Mouse (Mus musculus): ENCODE measurements around the gene Rgl1. TPM values are rescaled to one million over a fixed set of nuclear protein-coding genes. Genes with fewer than 3 reads are reported as not detected.
"Not testable (repeated sequence)": the region's sequence is repeated elsewhere in the genome, so short reads cannot be mapped to it uniquely, and the experiment has no call there.

Rgl1 gene
- polyA plus RNA-seq, 1 experiment = 49.2 TPM

- Histone ChIP-seq H3K27ac (ENCODE audit: control insufficient read depth, insufficient read depth, low read depth, low read length) (no peak overlapping the region), H3K4me3 (ENCODE audit: control insufficient read depth, low read depth, low read length) (no peak overlapping the region), H3K27me3 (ENCODE audit: control insufficient read depth, insufficient read depth, low read length) (no peaks in the 10 kb centered on the region), H3K4me1 (ENCODE audit: control insufficient read depth, insufficient read depth, low read length) (no peaks in the 10 kb centered on the region), H3K36me3 (ENCODE audit: control insufficient read depth, insufficient read depth, low read length) (no peaks in the 10 kb centered on the region)
- no peak for TF ChIP-seq POLR2A (IDR thresholded peaks at IDR 0.05; ENCODE audit: control insufficient read depth, low read depth, low read length)
These were observed 18.5 kb upstream of the Rgl1 start for GRCm38 (mm10) chr1:152784620-152785019.

GRCm38 (mm10) chr1:152779071-152779737, 13.1 kb upstream of the Rgl1 start:
- no peaks in the 10 kb centered on the region for H3K4me1 ChIP-seq (ENCODE audit: control insufficient read depth, insufficient read depth, low read length)
- H3K27ac ChIP-seq (ENCODE audit: control insufficient read depth, insufficient read depth, low read depth, low read length) = no peak overlapping the region
- TF ChIP-seq CTCF (IDR thresholded peaks at IDR 0.05; ENCODE audit: control insufficient read depth, insufficient read depth, insufficient replicate concordance, low read depth, low read length) (peak; percentile 76; the same call in 1 of the 2 replicates), POLR2A (IDR thresholded peaks at IDR 0.05; ENCODE audit: control insufficient read depth, low read depth, low read length) (no peak)
- H3K27me3 ChIP-seq (ENCODE audit: control insufficient read depth, insufficient read depth, low read length) = no peaks in the 10 kb centered on the region
- no peak overlapping the region for H3K4me3 ChIP-seq (ENCODE audit: control insufficient read depth, low read depth, low read length)
- H3K36me3 ChIP-seq (ENCODE audit: control insufficient read depth, insufficient read depth, low read length) = no peaks in the 10 kb centered on the region

- not testable (repeated sequence) for H3K36me3 ChIP-seq (ENCODE audit: control insufficient read depth, insufficient read depth, low read length); H3K27me3 ChIP-seq (ENCODE audit: control insufficient read depth, insufficient read depth, low read length); H3K4me1 ChIP-seq (ENCODE audit: control insufficient read depth, insufficient read depth, low read length); H3K27ac ChIP-seq (ENCODE audit: control insufficient read depth, insufficient read depth, low read depth, low read length); H3K4me3 ChIP-seq (ENCODE audit: control insufficient read depth, low read depth, low read length)
These were observed 8.4 kb upstream of the Rgl1 start for GRCm38 (mm10) chr1:152774601-152775000.

GRCm38 (mm10) chr1:152771016-152771415, 4.9 kb upstream of the Rgl1 start:
- H3K27me3 ChIP-seq (ENCODE audit: control insufficient read depth, insufficient read depth, low read length) = no peaks in the 10 kb centered on the region
- peaks cover 1% of the 10 kb centered on the region; the same call in 1 of the 2 replicates for H3K36me3 ChIP-seq (ENCODE audit: control insufficient read depth, insufficient read depth, low read length)
- H3K4me3 ChIP-seq (ENCODE audit: control insufficient read depth, low read depth, low read length) = no peak overlapping the region
- no peaks in the 10 kb centered on the region; the same call in 1 of the 2 replicates for H3K4me1 ChIP-seq (ENCODE audit: control insufficient read depth, insufficient read depth, low read length)
- no peak for TF ChIP-seq POLR2A (IDR thresholded peaks at IDR 0.05; ENCODE audit: control insufficient read depth, low read depth, low read length)
- TF ChIP-seq CTCF (IDR thresholded peaks at IDR 0.05; ENCODE audit: control insufficient read depth, insufficient read depth, insufficient replicate concordance, low read depth, low read length) = no peak
- no peak overlapping the region for H3K27ac ChIP-seq (ENCODE audit: control insufficient read depth, insufficient read depth, low read depth, low read length)

GRCm38 (mm10) chr1:152767749-152768488, 1.8 kb upstream of the Rgl1 start:
- Histone ChIP-seq H3K4me3 (ENCODE audit: control insufficient read depth, low read depth, low read length) (no peak overlapping the region), H3K4me1 (ENCODE audit: control insufficient read depth, insufficient read depth, low read length) (no peaks in the 10 kb centered on the region; the same call in 1 of the 2 replicates), H3K27ac (ENCODE audit: control insufficient read depth, insufficient read depth, low read depth, low read length) (no peak overlapping the region), H3K27me3 (ENCODE audit: control insufficient read depth, insufficient read depth, low read length) (no peaks in the 10 kb centered on the region), H3K36me3 (ENCODE audit: control insufficient read depth, insufficient read depth, low read length) (peaks cover 1% of the 10 kb centered on the region; the same call in 1 of the 2 replicates)
- TF ChIP-seq CTCF (IDR thresholded peaks at IDR 0.05; ENCODE audit: control insufficient read depth, insufficient read depth, insufficient replicate concordance, low read depth, low read length) (no peak), POLR2A (IDR thresholded peaks at IDR 0.05; ENCODE audit: control insufficient read depth, low read depth, low read length) (no peak)

- Histone ChIP-seq H3K4me1 (ENCODE audit: control insufficient read depth, insufficient read depth, low read length) (no peaks in the 10 kb centered on the region; the same call in 1 of the 2 replicates), H3K4me3 (ENCODE audit: control insufficient read depth, low read depth, low read length) (peak overlapping the region; percentile 93), H3K27me3 (ENCODE audit: control insufficient read depth, insufficient read depth, low read length) (no peaks in the 10 kb centered on the region), H3K36me3 (ENCODE audit: control insufficient read depth, insufficient read depth, low read length) (peaks cover 1% of the 10 kb centered on the region; the same call in 1 of the 2 replicates), H3K27ac (ENCODE audit: control insufficient read depth, insufficient read depth, low read depth, low read length) (peak overlapping the region; percentile 76)
- no peak for TF ChIP-seq CTCF (IDR thresholded peaks at IDR 0.05; ENCODE audit: control insufficient read depth, insufficient read depth, insufficient replicate concordance, low read depth, low read length)
- TF ChIP-seq POLR2A (IDR thresholded peaks at IDR 0.05; ENCODE audit: control insufficient read depth, low read depth, low read length) = no peak
These were observed 925 bp upstream of the Rgl1 start for GRCm38 (mm10) chr1:152766804-152767748.

- Histone ChIP-seq H3K4me3 (ENCODE audit: control insufficient read depth, low read depth, low read length) (no peak overlapping the region), H3K27ac (ENCODE audit: control insufficient read depth, insufficient read depth, low read depth, low read length) (no peak overlapping the region), H3K4me1 (ENCODE audit: control insufficient read depth, insufficient read depth, low read length) (no peaks in the 10 kb centered on the region), H3K27me3 (ENCODE audit: control insufficient read depth, insufficient read depth, low read length) (no peaks in the 10 kb centered on the region), H3K36me3 (ENCODE audit: control insufficient read depth, insufficient read depth, low read length) (no peaks in the 10 kb centered on the region)
- TF ChIP-seq POLR2A (IDR thresholded peaks at IDR 0.05; ENCODE audit: control insufficient read depth, low read depth, low read length) (no peak), CTCF (IDR thresholded peaks at IDR 0.05; ENCODE audit: control insufficient read depth, insufficient read depth, insufficient replicate concordance, low read depth, low read length) (no peak)
These were observed 4.4 kb downstream of the Rgl1 start for GRCm38 (mm10) chr1:152761791-152762190.
